17 mouse cellular contexts compared by ENCODE assay signal in the genomic region with DNA sequence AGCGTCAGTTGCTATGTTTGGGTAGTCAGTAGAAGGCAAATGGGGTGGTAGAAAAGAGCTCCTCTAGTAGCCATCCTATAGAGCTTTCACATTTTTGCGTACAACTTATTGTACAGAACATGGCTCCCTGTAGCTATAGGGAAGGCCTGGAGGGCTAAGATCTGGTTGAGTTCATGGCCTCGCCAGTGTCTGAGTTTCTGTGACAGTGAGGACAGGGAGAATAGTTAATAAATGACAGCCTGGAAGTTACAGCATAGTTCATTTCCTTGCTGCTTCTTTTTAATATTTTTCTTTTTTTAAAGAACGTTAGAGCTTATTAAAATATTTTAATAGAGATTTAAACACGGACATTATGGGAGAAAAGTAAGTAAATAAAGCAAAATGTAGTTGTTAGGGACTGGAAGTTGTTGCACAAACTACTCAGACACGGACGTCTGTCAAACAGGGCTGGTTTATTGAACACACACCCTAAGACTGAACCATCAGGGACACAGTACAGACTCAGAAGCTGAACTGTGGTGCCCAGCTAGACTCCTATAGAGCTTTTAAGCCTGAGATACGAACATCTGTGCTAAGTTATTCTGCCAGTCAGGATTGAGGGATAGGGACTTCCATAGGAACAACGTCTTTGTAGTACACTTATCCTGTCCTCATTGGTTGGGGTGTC. TPM values are rescaled to one million over a fixed set of nuclear protein-coding genes. Genes with fewer than 3 reads are reported as not detected.
"Had no signal": no experiment of that assay in that cellular context is flagged by ENCODE, and none has a peak within 500 bp of the region (broad histone marks: within the 10 kb centered on the region; RNA-seq: fewer than 3 reads in every experiment).

No protein-coding gene starts in this region.

- ATAC-seq: hindbrain, embryonic 16.5 days; inflammation-experienced regulatory T-cells, adult 6 months had no signal

- H3K4me1 ChIP-seq: neural tube, embryonic 15.5 days; stomach, embryonic 15.5 days had no signal

- H3K9ac ChIP-seq: limb, embryonic 15.5 days; lung, embryonic 14.5 days; neural tube, embryonic 15.5 days; stomach, embryonic 15.5 days had no signal

- H3K9me3 ChIP-seq: limb, embryonic 15.5 days; midbrain, embryonic 10.5 days; neural tube, embryonic 15.5 days; stomach, embryonic 15.5 days had no signal

- H3K4me3 ChIP-seq: limb, embryonic 15.5 days; midbrain, embryonic 10.5 days; myocyte; neural tube, embryonic 15.5 days; stomach, embryonic 15.5 days had no signal

- H3K27ac ChIP-seq: limb, embryonic 15.5 days; midbrain, embryonic 10.5 days; neural tube, embryonic 15.5 days; stomach, embryonic 15.5 days had no signal

- DNase-seq: kidney, postnatal 10 days; lung, embryonic 14.5 days; lung, postnatal 10 days; lung, postnatal 4 days; midbrain, embryonic 14.5 days; right cerebral cortex, adult 18-20 months; right cerebral cortex, postnatal 25 days; thymus, postnatal 4 days had no signal

- H3K27me3 ChIP-seq: limb, embryonic 15.5 days; neural tube, embryonic 15.5 days; stomach, embryonic 15.5 days had no signal

- H3K4me2 ChIP-seq: limb, embryonic 15.5 days; lung, embryonic 14.5 days; neural tube, embryonic 15.5 days; stomach, embryonic 15.5 days had no signal

RNA-seq across cellular contexts. Expression of a gene that starts 39.7 kb away (rescaled TPM):
- polyA plus RNA-seq: hindbrain, embryonic 16.5 days; inflammation-experienced regulatory T-cells, adult 6 months; kidney, embryonic 14.5 days; lung, embryonic 14.5 days; midbrain, embryonic 10.5 days; midbrain, embryonic 14.5 days; neural tube, embryonic 11.5 days; stomach, embryonic 15.5 days had no signal
